Mouse (Mus musculus): ENCODE data around the gene Hsp90ab1.

The Hsp90ab1 gene

GRCm38 (mm10) chr17:45543115-45543514 is 30.0 kb downstream of the Hsp90ab1 start:
- no peak for DNase-seq (ENCODE audit: low spot score)

DNA sequence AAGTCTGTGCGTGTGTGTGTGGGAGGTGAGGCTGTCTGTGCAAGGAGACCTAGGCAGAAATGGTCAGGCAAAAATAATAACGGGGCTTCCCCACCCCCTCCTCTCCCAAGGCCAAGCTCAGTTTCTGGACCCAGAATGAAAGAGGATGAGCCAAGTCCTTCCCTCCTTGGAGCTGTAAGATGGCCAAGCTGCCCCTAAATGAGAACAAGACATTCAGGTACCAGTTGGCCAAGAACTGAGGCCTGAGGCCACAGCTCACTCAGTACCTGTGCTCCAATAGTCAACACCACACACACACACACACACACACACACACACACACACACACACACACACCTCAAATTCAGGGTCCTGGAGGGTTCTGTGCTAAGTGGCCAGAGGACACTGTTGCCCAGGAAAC is 30.4 kb downstream of the Hsp90ab1 start:
- no peak for DNase-seq (ENCODE audit: low spot score)

- DNase-seq (ENCODE audit: low spot score): no peak
These were observed 30.9 kb downstream of the Hsp90ab1 start for GRCm38 (mm10) chr17:45542129-45542528.

GRCm38 (mm10) chr17:45539664-45540063 is 33.4 kb downstream of the Hsp90ab1 start:
- DNase-seq (ENCODE audit: low spot score): no peak

DNA sequence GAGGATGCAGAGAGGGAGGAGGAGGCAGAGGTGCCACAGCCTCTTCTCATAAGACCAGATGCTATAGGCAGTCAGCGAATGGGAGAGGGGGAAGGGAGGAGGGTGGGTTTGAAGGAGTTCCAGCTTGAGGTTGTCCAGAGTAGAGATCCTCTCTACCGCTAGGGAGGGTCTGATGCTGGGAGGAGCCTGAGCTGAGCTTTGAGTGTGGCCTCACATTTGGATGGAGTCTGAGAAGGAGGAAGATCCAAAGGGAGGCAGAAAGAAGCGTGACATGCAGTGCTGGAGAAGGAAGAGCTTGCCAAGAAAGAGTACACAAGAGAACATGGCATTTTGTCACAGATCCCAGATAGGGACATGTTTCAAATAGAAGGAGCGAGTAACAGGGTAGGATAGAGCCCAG is 34.7 kb downstream of the Hsp90ab1 start:
- no peak for DNase-seq (ENCODE audit: low spot score)

- no peak for DNase-seq (ENCODE audit: low spot score)
These were observed 36.8 kb downstream of the Hsp90ab1 start for GRCm38 (mm10) chr17:45536264-45536663.

DNA sequence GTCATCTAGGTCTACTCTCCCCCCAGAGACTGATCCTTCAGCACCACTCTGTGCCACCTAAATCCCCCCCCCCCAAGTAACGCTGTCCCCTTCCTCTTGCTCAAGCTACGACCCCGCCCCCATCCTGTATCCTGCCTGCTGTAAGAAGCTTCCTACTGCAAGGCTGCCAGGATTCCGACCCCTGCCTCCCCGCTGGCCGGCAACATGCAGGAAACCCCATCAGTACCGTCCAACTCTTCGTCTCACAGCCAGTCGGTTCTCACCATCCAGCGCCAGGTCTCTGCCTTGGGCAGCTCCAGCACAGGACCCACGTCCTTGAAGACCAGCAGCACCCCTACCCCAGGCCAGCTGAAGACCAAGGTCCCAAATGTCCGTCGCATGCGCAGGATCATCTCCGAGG is 40.2 kb downstream of the Hsp90ab1 start:
- DNase-seq (ENCODE audit: low spot score): no peak

DNA sequence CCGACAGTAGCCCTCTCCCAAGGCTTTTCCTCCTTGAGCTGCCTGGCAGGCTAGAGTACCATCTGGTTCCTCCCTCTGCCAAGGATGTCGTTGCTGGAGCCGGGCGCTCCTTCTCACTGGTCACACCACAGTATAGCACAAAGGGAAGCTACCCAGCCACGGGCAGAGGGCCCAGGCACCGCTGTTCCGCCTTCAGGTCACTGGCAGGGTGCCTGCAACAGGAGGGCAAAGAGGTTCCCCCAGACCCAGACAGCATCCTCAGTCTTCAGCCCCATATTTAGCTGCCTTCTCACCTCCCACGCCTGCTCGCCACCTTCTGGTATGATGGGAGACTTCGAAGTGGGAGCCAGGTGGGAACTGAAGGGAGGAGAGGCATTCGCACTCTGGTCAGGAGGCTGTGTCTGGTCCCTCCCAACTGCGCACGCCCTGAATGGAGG is 42.7 kb downstream of the Hsp90ab1 start:
- no peak for DNase-seq (ENCODE audit: low spot score)

DNA sequence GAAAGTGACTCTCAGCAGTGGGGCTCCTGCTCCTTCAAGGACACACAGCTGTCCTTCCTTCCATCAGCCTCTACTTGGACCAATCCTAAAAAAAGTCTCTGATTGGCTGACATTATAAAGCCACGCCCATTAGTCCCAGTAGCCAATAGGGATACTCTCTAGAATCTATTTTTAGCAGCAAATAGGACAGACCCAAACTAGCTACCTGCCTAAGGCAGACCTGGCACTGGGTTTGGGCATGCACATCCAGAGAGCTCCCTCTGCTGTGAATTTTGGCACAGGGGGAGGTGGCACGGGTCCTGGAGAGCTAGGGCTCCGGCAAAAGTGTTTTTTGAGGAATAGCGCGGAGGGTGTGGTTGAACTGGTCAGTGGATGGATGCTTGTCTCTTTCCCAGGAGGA is 46.5 kb downstream of the Hsp90ab1 start:
- DNase-seq (ENCODE audit: low spot score): no peak

DNA sequence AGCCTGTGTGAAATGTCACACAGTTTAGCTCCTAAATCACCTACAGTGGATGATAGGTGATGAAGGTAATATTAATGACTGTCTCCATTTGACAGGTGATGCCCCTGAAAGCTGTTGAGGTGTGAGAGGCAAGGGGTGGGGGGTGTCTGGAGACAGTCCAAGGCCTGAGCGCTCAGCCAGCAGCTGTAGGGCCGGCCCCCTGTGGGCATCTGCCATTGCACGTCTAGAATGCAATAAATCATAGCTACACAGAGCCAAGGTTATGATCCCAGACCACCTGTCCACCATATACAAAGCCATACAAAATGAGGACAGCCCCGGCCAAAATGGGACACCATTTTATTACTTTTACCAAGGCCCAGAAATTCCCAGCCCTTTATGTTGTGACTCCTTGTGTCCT is 48.1 kb downstream of the Hsp90ab1 start:
- DNase-seq (ENCODE audit: low spot score): no peak

- no peak for DNase-seq (ENCODE audit: low spot score)
These were observed 49.8 kb downstream of the Hsp90ab1 start, which contains the start of gene Tcte1 for GRCm38 (mm10) chr17:45523263-45523662. Gene Tcte1 (plus strand): TSS chr17:45523434.

GRCm38 (mm10) chr17:45520136-45520535 is 52.9 kb downstream of the Hsp90ab1 start:
- DNase-seq (ENCODE audit: low spot score): no peak

DNA sequence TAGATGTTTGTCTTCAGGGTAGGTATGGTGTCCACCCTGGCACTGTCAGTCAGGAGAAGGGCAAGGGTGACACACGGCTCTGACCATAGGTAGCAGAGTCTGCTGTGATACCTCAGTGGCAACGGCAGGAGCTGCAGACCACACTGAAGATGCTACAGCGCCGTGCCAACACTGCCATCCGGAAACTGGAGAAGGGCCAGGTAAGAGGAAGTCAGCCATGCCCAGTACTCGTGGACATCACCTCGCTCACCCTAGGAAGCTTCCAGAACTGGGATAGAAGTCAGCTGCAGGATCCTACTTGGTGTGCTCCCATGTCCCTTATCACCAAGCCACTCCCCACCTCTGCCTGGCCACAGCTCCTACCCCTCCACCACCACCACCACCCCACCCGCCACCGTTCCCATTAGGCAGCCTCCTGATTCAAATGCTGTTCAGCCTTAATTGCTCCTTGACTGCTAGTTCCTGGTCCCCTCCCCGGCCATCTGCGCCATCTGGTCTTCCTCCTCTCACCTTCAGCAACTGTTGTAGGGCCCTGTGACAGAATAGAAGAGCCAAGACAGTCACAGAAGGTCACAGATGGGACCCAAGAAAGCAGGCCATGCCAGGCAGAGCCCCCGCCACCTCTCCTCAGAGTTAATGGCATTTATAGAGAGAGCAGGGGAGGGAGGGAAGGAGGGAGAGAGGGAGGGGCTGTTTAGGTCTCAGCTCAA is 54.1 kb downstream of the Hsp90ab1 start:
- DNase-seq (ENCODE audit: low spot score): no peak
